Mouse (Mus musculus) ovary, postnatal 10 days (tissue): Measurements from ENCODE around the gene Dnah7c.
"Not testable (repeated sequence)": the region's sequence is repeated elsewhere in the genome, so short reads cannot be mapped to it uniquely, and the experiment has no call there.

Experiments
- DNase-seq: peaks from one replicate; pipeline ENCODE4 v3.0.0; 2022; ENCODE audit warnings: low spot score

The Dnah7c gene

GRCm38 (mm10) chr1:46425137-46425925 is at the start of gene Dnah7c:
TSS of gene Dnah7c (plus strand) at chr1:46425592.
- DNase-seq: no peak

- not testable (repeated sequence) for DNase-seq
Measured at GRCm38 (mm10) chr1:46380641-46381040, 44.8 kb upstream of the Dnah7c start.

- not testable (repeated sequence) for DNase-seq
Measured at GRCm38 (mm10) chr1:46394681-46395297, 30.6 kb upstream of the Dnah7c start.

GRCm38 (mm10) chr1:46408324-46409115 is 16.9 kb upstream of the Dnah7c start:
- no peak for DNase-seq

- not testable (repeated sequence) for DNase-seq
Measured at GRCm38 (mm10) chr1:46414798-46415197, 10.6 kb upstream of the Dnah7c start.

GRCm38 (mm10) chr1:46416946-46417345 is 8.4 kb upstream of the Dnah7c start:
- not testable (repeated sequence) for DNase-seq

GRCm38 (mm10) chr1:46418966-46419365 is 6.4 kb upstream of the Dnah7c start:
- DNase-seq: not testable (repeated sequence)

GRCm38 (mm10) chr1:46428401-46428800 is 3.0 kb downstream of the Dnah7c start:
- no peak for DNase-seq

GRCm38 (mm10) chr1:46514671-46515070 is 89.3 kb downstream of the Dnah7c start:
- DNase-seq: not testable (repeated sequence)

GRCm38 (mm10) chr1:46521032-46521431 is 95.6 kb downstream of the Dnah7c start:
- DNase-seq: no peak

- DNase-seq: not testable (repeated sequence)
Measured at GRCm38 (mm10) chr1:46526537-46526936, 101.1 kb downstream of the Dnah7c start.

GRCm38 (mm10) chr1:46544812-46545421 is 119.5 kb downstream of the Dnah7c start:
- DNase-seq: no peak

GRCm38 (mm10) chr1:46580385-46580784 is 155.0 kb downstream of the Dnah7c start:
- DNase-seq: no peak

- DNase-seq: not testable (repeated sequence)
Measured at GRCm38 (mm10) chr1:46593826-46594225, 168.4 kb downstream of the Dnah7c start.

- not testable (repeated sequence) for DNase-seq
Measured at GRCm38 (mm10) chr1:46596343-46596742, 171.0 kb downstream of the Dnah7c start.

GRCm38 (mm10) chr1:46620331-46620730 is 194.9 kb downstream of the Dnah7c start:
- no peak for DNase-seq

GRCm38 (mm10) chr1:46625914-46626313 is 200.5 kb downstream of the Dnah7c start:
- DNase-seq: not testable (repeated sequence)

GRCm38 (mm10) chr1:46649821-46650220 is 224.4 kb downstream of the Dnah7c start:
- not testable (repeated sequence) for DNase-seq

- DNase-seq: not testable (repeated sequence)
Measured at GRCm38 (mm10) chr1:46652721-46653120, 227.3 kb downstream of the Dnah7c start.

GRCm38 (mm10) chr1:46724810-46725209 is 299.4 kb downstream of the Dnah7c start:
- DNase-seq: not testable (repeated sequence)

- DNase-seq: no peak
Measured at GRCm38 (mm10) chr1:46725266-46725665, 299.9 kb downstream of the Dnah7c start.

- DNase-seq: not testable (repeated sequence)
Measured at GRCm38 (mm10) chr1:46725719-46726118, 300.3 kb downstream of the Dnah7c start.
